Mouse (Mus musculus): ENCODE data around the gene Cnot11. TPM values are rescaled to one million over a fixed set of nuclear protein-coding genes. Genes with fewer than 3 reads are reported as not detected.
"Not testable (repeated sequence)": the region's sequence is repeated elsewhere in the genome, so short reads cannot be mapped to it uniquely, and the experiment has no call there.

Cnot11 gene
- polyA plus RNA-seq, 1 experiment from 2014 or later: 26.0 TPM

GRCm38 (mm10) chr1:39575778-39576375 lies 41.1 kb downstream of the Cnot11 start:
- peaks cover 29% of the 10 kb centered on the region for H3K4me1 ChIP-seq
- H3K4me3 ChIP-seq: peak overlapping the region; percentile 93
- no peaks in the 10 kb centered on the region for H3K27me3 ChIP-seq (ENCODE audit: low read depth, poor library complexity, severe bottlenecking)
- no peaks in the 10 kb centered on the region for H3K9me3 ChIP-seq (replicated peaks)
- 0 out of 2 replicates have a peak, but pooled peaks cover 7% of the 10 kb centered on the region for H3K36me3 ChIP-seq
- DNase-seq (ENCODE audit: low spot score): no peak
- 30% methylated on average over 8 of the region's 8 CpGs for WGBS
- peak overlapping the region; percentile 98 for H3K27ac ChIP-seq

- Histone ChIP-seq H3K9me3 (replicated peaks) (no peaks in the 10 kb centered on the region), H3K4me1 (peaks cover 29% of the 10 kb centered on the region), H3K27ac (peak overlapping the region; percentile 98), H3K4me3 (peak overlapping the region; percentile 93), H3K27me3 (ENCODE audit: low read depth, poor library complexity, severe bottlenecking) (no peaks in the 10 kb centered on the region), H3K36me3 (0 out of 2 replicates have a peak, but pooled peaks cover 4% of the 10 kb centered on the region)
- DNase-seq (ENCODE audit: low spot score): peak; percentile 79
- under 1% methylated on average over 83 of the region's 88 CpGs for WGBS
Measured at GRCm38 (mm10) chr1:39576431-39577243, 41.8 kb downstream of the Cnot11 start.

GRCm38 (mm10) chr1:39577253-39577705 lies 42.5 kb downstream of the Cnot11 start, which contains the start of gene Rnf149:
Gene Rnf149 (minus strand): TSS chr1:39577405.
- H3K36me3 ChIP-seq: 0 out of 2 replicates have a peak, but pooled peaks cover 2% of the 10 kb centered on the region
- no peaks in the 10 kb centered on the region for H3K27me3 ChIP-seq (ENCODE audit: low read depth, poor library complexity, severe bottlenecking)
- H3K9me3 ChIP-seq (replicated peaks): no peaks in the 10 kb centered on the region
- peak within 1 kb of the TSS; percentile 98 for H3K27ac ChIP-seq
- peaks cover 29% of the 10 kb centered on the region for H3K4me1 ChIP-seq
- peak; percentile 100 for DNase-seq (ENCODE audit: low spot score)
- H3K4me3 ChIP-seq: peak within 1 kb of the TSS; percentile 93
- 0% methylated on average over 49 of the region's 49 CpGs for WGBS

GRCm38 (mm10) chr1:39578446-39578845 lies 43.7 kb downstream of the Cnot11 start:
- H3K9me3 ChIP-seq (replicated peaks): no peaks in the 10 kb centered on the region
- H3K36me3 ChIP-seq: no peaks in the 10 kb centered on the region
- 0 out of 2 replicates have a peak overlapping the region, but pooled peaks have one; percentile 1 for H3K27ac ChIP-seq
- no peak for DNase-seq (ENCODE audit: low spot score)
- H3K4me3 ChIP-seq: no peak overlapping the region
- peaks cover 29% of the 10 kb centered on the region for H3K4me1 ChIP-seq
- WGBS: 81% methylated on average over 5 of the region's 5 CpGs
- no peaks in the 10 kb centered on the region for H3K27me3 ChIP-seq (ENCODE audit: low read depth, poor library complexity, severe bottlenecking)

- H3K4me3 ChIP-seq: no peak overlapping the region
- no peaks in the 10 kb centered on the region for H3K36me3 ChIP-seq
- no peaks in the 10 kb centered on the region for H3K9me3 ChIP-seq (replicated peaks)
- DNase-seq (ENCODE audit: low spot score): no peak
- peaks cover 29% of the 10 kb centered on the region for H3K4me1 ChIP-seq
- peak overlapping the region; percentile 48; the same call in 1 of the 2 replicates for H3K27ac ChIP-seq
- 86% methylated on average over 6 of the region's 6 CpGs for WGBS
- no peaks in the 10 kb centered on the region for H3K27me3 ChIP-seq (ENCODE audit: low read depth, poor library complexity, severe bottlenecking)
Measured at GRCm38 (mm10) chr1:39579139-39579538, 44.3 kb downstream of the Cnot11 start.

GRCm38 (mm10) chr1:39581215-39581614 lies 46.4 kb downstream of the Cnot11 start:
- 86% methylated on average over 2 of the region's 3 CpGs for WGBS
- Histone ChIP-seq H3K4me3 (no peak overlapping the region), H3K27me3 (ENCODE audit: low read depth, poor library complexity, severe bottlenecking) (no peaks in the 10 kb centered on the region), H3K27ac (no peak overlapping the region), H3K4me1 (peaks cover 14% of the 10 kb centered on the region), H3K9me3 (replicated peaks) (no peaks in the 10 kb centered on the region), H3K36me3 (no peaks in the 10 kb centered on the region)
- no peak for DNase-seq (ENCODE audit: low spot score)

- 90% methylated on average over 9 of the region's 9 CpGs for WGBS
Measured at GRCm38 (mm10) chr1:39583173-39583572, 48.4 kb downstream of the Cnot11 start.

GRCm38 (mm10) chr1:39585416-39585815 lies 50.6 kb downstream of the Cnot11 start:
- no peaks in the 10 kb centered on the region for H3K27me3 ChIP-seq (ENCODE audit: low read depth, poor library complexity, severe bottlenecking)
- WGBS: 85% methylated on average over 9 of the region's 9 CpGs
- no peak for DNase-seq (ENCODE audit: low spot score)
- no peak overlapping the region for H3K4me3 ChIP-seq
- H3K9me3 ChIP-seq (replicated peaks): no peaks in the 10 kb centered on the region
- H3K36me3 ChIP-seq: no peaks in the 10 kb centered on the region
- no peaks in the 10 kb centered on the region for H3K4me1 ChIP-seq
- H3K27ac ChIP-seq: no peak overlapping the region

More at GRCm38 (mm10) chr1:39583173-39583572, 48.4 kb downstream of the Cnot11 start:
- H3K9me3 ChIP-seq (replicated peaks): no peaks in the 10 kb centered on the region
- H3K27ac ChIP-seq: no peak overlapping the region
- H3K4me3 ChIP-seq: no peak overlapping the region
- peaks cover 5% of the 10 kb centered on the region; the same call in 1 of the 2 replicates for H3K4me1 ChIP-seq
- no peaks in the 10 kb centered on the region for H3K36me3 ChIP-seq
- DNase-seq (ENCODE audit: low spot score): no peak
- H3K27me3 ChIP-seq (ENCODE audit: low read depth, poor library complexity, severe bottlenecking): no peaks in the 10 kb centered on the region

GRCm38 (mm10) chr1:39590193-39590592 lies 55.4 kb downstream of the Cnot11 start:
- no peaks in the 10 kb centered on the region for H3K27me3 ChIP-seq (ENCODE audit: low read depth, poor library complexity, severe bottlenecking)
- H3K36me3 ChIP-seq: no peaks in the 10 kb centered on the region
- DNase-seq (ENCODE audit: low spot score): no peak
- no peaks in the 10 kb centered on the region for H3K9me3 ChIP-seq (replicated peaks)
- H3K4me1 ChIP-seq: 0 out of 2 replicates have a peak, but pooled peaks cover 3% of the 10 kb centered on the region
- no peak overlapping the region for H3K27ac ChIP-seq
- WGBS: 80% methylated on average over 5 of the region's 5 CpGs
- no peak overlapping the region for H3K4me3 ChIP-seq

GRCm38 (mm10) chr1:39591557-39591956 lies 56.8 kb downstream of the Cnot11 start:
- not testable (repeated sequence) for H3K4me3 ChIP-seq; H3K27ac ChIP-seq; H3K27me3 ChIP-seq (ENCODE audit: low read depth, poor library complexity, severe bottlenecking); H3K4me1 ChIP-seq; H3K9me3 ChIP-seq (replicated peaks); H3K36me3 ChIP-seq; DNase-seq (ENCODE audit: low spot score)
- WGBS: 80% methylated on average over 1 of the region's 1 CpGs

GRCm38 (mm10) chr1:39592090-39592489 lies 57.3 kb downstream of the Cnot11 start:
- H3K4me1 ChIP-seq: 0 out of 2 replicates have a peak, but pooled peaks cover 3% of the 10 kb centered on the region
- H3K4me3 ChIP-seq: no peak overlapping the region
- H3K27me3 ChIP-seq (ENCODE audit: low read depth, poor library complexity, severe bottlenecking): no peaks in the 10 kb centered on the region
- DNase-seq (ENCODE audit: low spot score): no peak
- H3K36me3 ChIP-seq: no peaks in the 10 kb centered on the region
- 85% methylated on average over 4 of the region's 4 CpGs for WGBS
- no peaks in the 10 kb centered on the region for H3K9me3 ChIP-seq (replicated peaks)
- H3K27ac ChIP-seq: no peak overlapping the region

- Histone ChIP-seq H3K27ac (no peak overlapping the region), H3K9me3 (replicated peaks) (no peaks in the 10 kb centered on the region), H3K4me3 (no peak overlapping the region), H3K27me3 (ENCODE audit: low read depth, poor library complexity, severe bottlenecking) (no peaks in the 10 kb centered on the region), H3K36me3 (no peaks in the 10 kb centered on the region), H3K4me1 (0 out of 2 replicates have a peak, but pooled peaks cover 3% of the 10 kb centered on the region)
- WGBS: 70% methylated on average over 10 of the region's 10 CpGs
- DNase-seq (ENCODE audit: low spot score): no peak
Measured at GRCm38 (mm10) chr1:39593836-39594235, 59.0 kb downstream of the Cnot11 start.

All from limb, embryonic 10.5 days (tissue).